Mouse (Mus musculus): ENCODE data around the gene Glb1.

DNA sequence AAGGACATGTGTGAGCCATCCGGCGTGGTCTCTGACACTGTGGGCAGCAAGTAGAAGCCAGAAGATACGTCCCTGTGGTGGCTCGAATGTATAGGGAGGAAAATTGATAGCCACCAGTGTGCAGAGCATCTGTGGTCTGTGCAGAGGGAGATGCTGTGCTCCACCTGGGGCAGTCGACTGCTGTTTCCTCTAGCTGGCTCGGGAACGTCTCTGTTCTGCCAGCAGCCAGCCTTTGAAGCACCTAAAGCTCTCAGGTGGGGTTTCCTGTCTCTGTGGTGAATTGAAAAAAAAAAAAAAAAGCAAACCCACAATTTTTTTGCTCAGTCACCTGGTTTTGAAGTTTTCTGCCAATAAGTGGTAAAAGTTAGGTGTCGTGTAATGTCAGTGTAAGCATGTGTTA is 42.5 kb downstream of the Glb1 start:
- TF ChIP-seq CTCF (IDR thresholded peaks at IDR 0.05; ENCODE audit: borderline replicate concordance, control insufficient read depth, extremely low read depth, insufficient read depth, low read length, poor library complexity) = 0 out of 2 replicates have a peak, but pooled peaks have one; percentile 33
- 0 out of 2 replicates have a peak, but pooled peaks have one; percentile 41 for TF ChIP-seq POLR2A (IDR thresholded peaks at IDR 0.05; ENCODE audit: control insufficient read depth, extremely low read depth, insufficient read depth, low read length, poor library complexity)
